Mouse (Mus musculus) liver, adult 2 months (tissue): ENCODE results near the gene Iqca.

Source experiments
- CTCF ChIP-seq: fragments of 200-500 bp; IDR thresholded peaks from 2 replicates; pipeline ENCODE4 v1.5.1; 2011; ENCODE audit warnings: low read depth, low read length, control low read depth
- POLR2A ChIP-seq: fragments of 200-500 bp; IDR thresholded peaks from 2 replicates; pipeline ENCODE4 v1.6.1; 2011; ENCODE audit warnings: low read length, control low read depth; ENCODE audit not compliant: insufficient read depth; ENCODE audit errors: extremely low read depth

- TF ChIP-seq CTCF (no peak), POLR2A (no peak)
Observed at GRCm38 (mm10) chr1:89998696-89999095, 154.5 kb downstream of the Iqca start.
